Mouse (Mus musculus): ENCODE results near the gene Kctd14.

DNA sequence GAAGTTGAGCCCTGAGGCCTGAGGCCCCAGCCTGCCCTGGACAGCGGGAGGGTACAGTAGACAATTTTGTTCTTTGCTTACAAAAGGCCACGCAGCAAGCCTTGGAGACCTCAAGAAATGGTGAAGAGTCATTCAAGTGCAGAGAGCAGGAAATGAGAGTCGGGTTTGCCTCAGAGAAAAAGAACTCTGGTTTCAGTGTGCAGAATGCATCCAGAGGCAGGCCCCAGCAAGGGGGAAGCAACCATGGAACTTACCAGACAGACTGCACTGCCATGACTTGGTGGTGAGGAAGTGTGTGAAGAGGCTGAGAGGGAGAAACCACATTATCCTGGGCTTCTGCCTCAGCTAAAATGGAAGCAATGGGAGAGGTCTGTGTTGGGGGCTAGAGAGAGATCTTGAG is 4.5 kb downstream of the Kctd14 start:
- TF ChIP-seq CTCF (IDR thresholded peaks at IDR 0.05; ENCODE audit: insufficient read depth, low read depth, low read length) (no peak), POLR2A (IDR thresholded peaks at IDR 0.05; ENCODE audit: insufficient read depth, low read depth, low read length) (no peak)
